Mouse (Mus musculus) bone marrow macrophage, adult 2 months (primary cell): ENCODE measurements at regions not wholly inside any gene's neighbourhood (a gene's known extent, or its start where the extent isn't known, plus 50 kb on each side); places are given as distances from the start of the nearest gene placed in this dataset.

Experiments used
- CTCF ChIP-seq: IDR thresholded peaks from 2 replicates; pipeline ENCODE4 v1.5.1; 2012; ENCODE audit warnings: low read depth, mild to moderate bottlenecking, low read length, moderate library complexity
- POLR2A ChIP-seq: IDR thresholded peaks from 2 replicates; pipeline ENCODE4 v1.6.1; 2012; ENCODE audit warnings: mild to moderate bottlenecking, low read depth, low read length, borderline replicate concordance

DNA sequence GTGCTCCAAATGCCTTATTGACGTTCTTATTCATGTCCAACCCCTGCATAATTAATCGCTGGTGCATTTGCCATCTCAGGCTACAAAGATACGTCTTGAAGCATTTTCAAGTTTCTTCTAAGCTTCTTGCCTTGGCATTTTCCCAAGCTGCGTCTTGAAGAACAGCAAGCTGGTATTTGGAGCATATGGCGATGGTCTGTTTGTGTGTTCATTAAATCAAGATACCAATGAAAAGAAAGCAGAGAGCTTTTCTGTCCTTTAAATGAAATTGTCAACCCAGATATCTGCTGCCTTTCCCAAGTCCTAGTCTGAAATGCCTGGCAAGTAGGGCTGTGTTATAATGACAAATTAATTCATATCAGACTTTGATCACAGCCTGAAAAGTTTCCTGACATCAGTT, 502.4 kb downstream of the Tmem38b start:
- TF ChIP-seq CTCF, result no peak
- no peak for TF ChIP-seq POLR2A
